Mouse (Mus musculus) lung, postnatal 0 days (tissue): ENCODE measurements around the gene Olfr994. TPM values are rescaled to one million over a fixed set of nuclear protein-coding genes. Genes with fewer than 3 reads are reported as not detected.

Experiments used
- ATAC-seq: fragments of 200-750 bp; cut with Nextera tagmentation; 2 replicates; pipeline ENCODE4 v1.8.0; 2017; ENCODE audit warnings: moderate library complexity
- DNase-seq: peaks from one replicate; pipeline ENCODE4 v3.0.0-alpha.2; 2016; ENCODE audit warnings: low spot score
- H3K27ac ChIP-seq: fragments of 300-500 bp; sonication (generic); 2 replicates; pipeline ENCODE4 v1.5.1; 2014; ENCODE audit warnings: antibody characterized with exemption, mild to moderate bottlenecking, low read length, mixed read lengths
- H3K27me3 ChIP-seq: fragments of 300-500 bp; sonication (generic); replicated peaks from 2 replicates; pipeline ENCODE4 v1.6.1; 2014; ENCODE audit warnings: low read length, mixed read lengths; ENCODE audit not compliant: insufficient read depth
- H3K36me3 ChIP-seq: fragments of 300-500 bp; sonication (generic); 2 replicates; pipeline ENCODE4 v1.6.1; 2014; ENCODE audit warnings: low read length, mixed read lengths; ENCODE audit not compliant: insufficient read depth
- H3K4me1 ChIP-seq: fragments of 300-500 bp; sonication (generic); 2 replicates; pipeline ENCODE4 v1.6.1; 2014; ENCODE audit warnings: antibody characterized with exemption, low read depth, low read length, mixed read lengths; ENCODE audit not compliant: insufficient read depth
- H3K4me2 ChIP-seq: fragments of 300-500 bp; sonication (generic); replicated peaks from 2 replicates; pipeline ENCODE4 v1.6.1; 2014; ENCODE audit warnings: low read depth, mild to moderate bottlenecking, low read length, moderate library complexity, mixed read lengths
- H3K4me3 ChIP-seq: fragments of 300-500 bp; sonication (generic); 2 replicates; pipeline ENCODE4 v1.5.1; 2014; ENCODE audit warnings: low read depth, low read length
- H3K9ac ChIP-seq: fragments of 300-500 bp; sonication (generic); replicated peaks from 2 replicates; pipeline ENCODE4 v1.6.1; 2014; ENCODE audit warnings: low read depth, mild to moderate bottlenecking
- H3K9me3 ChIP-seq: fragments of 300-500 bp; sonication (generic); 2 replicates; pipeline ENCODE4 v1.6.1; 2016; ENCODE audit warnings: low read length, mixed read lengths
- CTCF ChIP-seq: IDR thresholded peaks from 2 replicates; pipeline ENCODE4 v1.5.1; 2016; ENCODE audit warnings: antibody characterized with exemption, mild to moderate bottlenecking
- EP300 ChIP-seq: IDR thresholded peaks from 2 replicates; pipeline ENCODE4 v1.6.1; 2016; ENCODE audit warnings: antibody characterized with exemption, mild to moderate bottlenecking, control low read depth
- WGBS: fragments of 180-500 bp; shearing (Covaris S2); extraction: QIAGEN DNeasy Blood & Tissue Kit; methylation state at CpG from one replicate; pipeline ENCODE4 v1.1.7; 2014; 5-methylcytosine and 5-hydroxymethylcytosine counted together
- polyA plus RNA-seq: library from polyadenylated mRNA; unstranded; fragments of >200 nt; fragmentation: Nextera tagmentation; extraction: Ambion mirVana; gene quantifications from 2 replicates; pipeline ENCODE4 v1.2.1, GENCODE M21; 2015

Gene Olfr994
- not detected in 2 replicates for polyA plus RNA-seq

GRCm38 (mm10) chr2:85436351-85436750, at the start of gene Olfr994:
Olfr994 (minus strand) TSS chr2:85436451.
- Histone ChIP-seq H3K9ac (no peak within 1 kb of the TSS), H3K9me3 (no peaks in the 10 kb centered on the region), H3K27ac (no peak within 1 kb of the TSS), H3K4me3 (no peak within 1 kb of the TSS), H3K36me3 (no peaks in the 10 kb centered on the region), H3K4me2 (no peak within 1 kb of the TSS), H3K4me1 (no peaks in the 10 kb centered on the region), H3K27me3 (no peaks in the 10 kb centered on the region)
- DNase-seq (no peak), ATAC-seq (no peak)
- 79% methylated on average over 3 of the region's 3 CpGs for WGBS
- TF ChIP-seq CTCF (no peak), EP300 (no peak)

GRCm38 (mm10) chr2:85466801-85467325, 30.6 kb upstream of the Olfr994 start:
- Histone ChIP-seq H3K4me1 (no peaks in the 10 kb centered on the region), H3K27me3 (no peaks in the 10 kb centered on the region), H3K9me3 (no peaks in the 10 kb centered on the region), H3K27ac (no peak overlapping the region), H3K4me3 (no peak overlapping the region), H3K36me3 (no peaks in the 10 kb centered on the region), H3K4me2 (no peak overlapping the region), H3K9ac (no peak overlapping the region)
- 62% methylated on average over 3 of the region's 3 CpGs for WGBS
- TF ChIP-seq CTCF (no peak), EP300 (no peak)
- ATAC-seq (no peak; the same call in 1 of the 2 replicates), DNase-seq (peak; percentile 18)

GRCm38 (mm10) chr2:85443539-85443938, 7.3 kb upstream of the Olfr994 start, which contains the start of gene Olfr995:
Olfr995 (minus strand) TSS chr2:85443639.
- Histone ChIP-seq H3K9me3 (no peaks in the 10 kb centered on the region), H3K4me1 (no peaks in the 10 kb centered on the region), H3K4me2 (no peak within 1 kb of the TSS), H3K4me3 (no peak within 1 kb of the TSS), H3K36me3 (no peaks in the 10 kb centered on the region), H3K27ac (no peak within 1 kb of the TSS), H3K27me3 (no peaks in the 10 kb centered on the region), H3K9ac (no peak within 1 kb of the TSS)
- 24% methylated on average over 1 of the region's 1 CpGs for WGBS
- ATAC-seq = no peak
- DNase-seq = no peak
- TF ChIP-seq EP300 (no peak), CTCF (no peak)

GRCm38 (mm10) chr2:85442546-85442945, 6.3 kb upstream of the Olfr994 start:
- H3K4me2 ChIP-seq = no peak overlapping the region
- H3K4me1 ChIP-seq = no peaks in the 10 kb centered on the region
- H3K9ac ChIP-seq = no peak overlapping the region
- DNase-seq (no peak), ATAC-seq (no peak)
- no peak overlapping the region for H3K27ac ChIP-seq
- H3K27me3 ChIP-seq = no peaks in the 10 kb centered on the region
- no peak overlapping the region for H3K4me3 ChIP-seq
- H3K9me3 ChIP-seq = no peaks in the 10 kb centered on the region
- TF ChIP-seq CTCF (no peak), EP300 (no peak)
- no peaks in the 10 kb centered on the region for H3K36me3 ChIP-seq

- Histone ChIP-seq H3K9me3 (no peaks in the 10 kb centered on the region), H3K27ac (no peak overlapping the region), H3K27me3 (no peaks in the 10 kb centered on the region), H3K4me3 (no peak overlapping the region), H3K9ac (no peak overlapping the region), H3K36me3 (no peaks in the 10 kb centered on the region), H3K4me2 (no peak overlapping the region), H3K4me1 (no peaks in the 10 kb centered on the region)
- no peak for ATAC-seq
- WGBS = 88% methylated on average over 1 of the region's 1 CpGs
- no peak for TF ChIP-seq CTCF
- TF ChIP-seq EP300 = no peak
- no peak for DNase-seq
These were observed 10.4 kb downstream of the Olfr994 start for GRCm38 (mm10) chr2:85425893-85426292.

- no peak for DNase-seq
- TF ChIP-seq CTCF = no peak
- TF ChIP-seq EP300 = no peak
- H3K4me3 ChIP-seq = no peak within 1 kb of the TSS
- no peaks in the 10 kb centered on the region for H3K9me3 ChIP-seq
- H3K4me2 ChIP-seq = no peak within 1 kb of the TSS
- no peak within 1 kb of the TSS for H3K27ac ChIP-seq
- no peak for ATAC-seq
- no peaks in the 10 kb centered on the region for H3K36me3 ChIP-seq
- no peaks in the 10 kb centered on the region for H3K4me1 ChIP-seq
- no peaks in the 10 kb centered on the region for H3K27me3 ChIP-seq
- no peak within 1 kb of the TSS for H3K9ac ChIP-seq
These were observed 21.5 kb downstream of the Olfr994 start, which contains the start of gene Olfr993 for GRCm38 (mm10) chr2:85414777-85415176. Olfr993 (minus strand) TSS chr2:85414877.

- H3K9ac ChIP-seq = no peak within 1 kb of the TSS
- no peaks in the 10 kb centered on the region for H3K36me3 ChIP-seq
- TF ChIP-seq EP300 (no peak), CTCF (no peak)
- no peak for ATAC-seq
- no peaks in the 10 kb centered on the region for H3K27me3 ChIP-seq
- H3K4me1 ChIP-seq = no peaks in the 10 kb centered on the region
- WGBS = 43% methylated on average over 2 of the region's 2 CpGs
- no peaks in the 10 kb centered on the region for H3K9me3 ChIP-seq
- H3K4me3 ChIP-seq = no peak within 1 kb of the TSS
- no peak within 1 kb of the TSS for H3K4me2 ChIP-seq
- DNase-seq = no peak
- H3K27ac ChIP-seq = no peak within 1 kb of the TSS
These were observed 26.9 kb downstream of the Olfr994 start, which contains the start of gene Olfr992 for GRCm38 (mm10) chr2:85409369-85409768. Olfr992 (minus strand) TSS chr2:85409469.

Other genes with a start within 250 kb of the Olfr994 start
- 0.10 and 0.25 TPM in 2 replicates for gene Lrrc55, start 239.3 kb downstream of the Olfr994 start, polyA plus RNA-seq
- gene Olfr987, start 97.1 kb downstream of the Olfr994 start, polyA plus RNA-seq = not detected in 2 replicates
- not detected in 2 replicates for gene Olfr988, start 73.2 kb downstream of the Olfr994 start, polyA plus RNA-seq
- gene Olfr992, start 27.0 kb downstream of the Olfr994 start, polyA plus RNA-seq = not detected in 2 replicates
- not detected in 2 replicates for gene Olfr993, start 21.6 kb downstream of the Olfr994 start, polyA plus RNA-seq
- gene Olfr995, start 7.2 kb upstream of the Olfr994 start, polyA plus RNA-seq = not detected in 2 replicates
- 3.2 and 3.8 TPM in 2 replicates for gene 4833423E24Rik, start 82.6 kb upstream of the Olfr994 start, polyA plus RNA-seq
- gene Olfr996, start 142.8 kb upstream of the Olfr994 start, polyA plus RNA-seq = not detected in 2 replicates
- gene Olfr998, start 152.5 kb upstream of the Olfr994 start, polyA plus RNA-seq = not detected in 2 replicates
- gene Olfr1000, start 175.5 kb upstream of the Olfr994 start, polyA plus RNA-seq = not detected in 2 replicates
- gene Olfr1002, start 214.3 kb upstream of the Olfr994 start, polyA plus RNA-seq = not detected in 2 replicates
- gene Olfr154, start 228.0 kb upstream of the Olfr994 start, polyA plus RNA-seq = not detected in 2 replicates
- gene Olfr1006, start 242.3 kb upstream of the Olfr994 start, polyA plus RNA-seq = not detected in 2 replicates